Mouse (Mus musculus) kidney, adult 11 months (tissue): Measurements from ENCODE around the gene Eef1b2.
"Not testable (repeated sequence)": the region's sequence is repeated elsewhere in the genome, so short reads cannot be mapped to it uniquely, and the experiment has no call there.

Experiments
- DNase-seq: peaks from one replicate; pipeline ENCODE4 v3.0.0; 2022

Eef1b2 gene

DNA sequence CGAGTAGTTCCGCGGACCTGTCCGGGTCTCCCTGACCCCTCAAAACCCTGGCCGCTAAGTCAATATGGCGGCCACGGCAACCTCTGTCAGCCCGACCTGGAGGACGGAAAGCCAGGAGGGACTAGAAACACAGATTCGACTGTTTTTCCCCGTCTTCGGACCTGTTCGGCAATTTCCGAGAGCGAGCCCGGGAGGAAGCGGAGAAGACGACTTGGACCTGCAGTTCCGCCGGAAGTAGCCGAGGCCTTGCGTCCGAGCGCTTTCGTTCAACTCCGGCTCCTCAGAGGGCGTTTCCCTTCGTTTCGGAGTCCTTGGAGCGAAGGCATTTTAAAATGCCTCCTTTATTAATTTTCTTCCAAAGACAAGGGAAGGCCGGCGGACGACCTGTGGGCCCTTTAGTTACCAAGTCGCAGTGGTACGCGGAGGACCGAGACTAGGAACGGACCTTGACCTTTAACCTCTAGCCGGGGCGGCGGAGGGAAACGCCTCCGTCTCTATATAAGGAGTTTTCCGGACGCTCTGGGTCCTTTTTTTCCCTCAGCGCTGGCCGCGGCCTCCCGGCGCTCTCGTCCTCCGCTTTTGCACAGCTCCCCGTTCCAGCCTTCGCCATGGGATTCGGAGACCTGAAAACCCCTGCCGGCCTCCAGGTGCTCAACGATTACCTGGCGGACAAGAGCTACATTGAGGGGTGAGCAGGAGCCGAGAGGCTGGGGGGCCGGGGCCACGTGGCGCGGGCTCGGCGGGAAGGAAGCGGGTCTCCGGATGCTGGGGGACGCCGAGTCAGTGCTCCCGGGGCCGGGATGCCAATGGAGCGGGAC is at the start of gene Eef1b2, which contains the start of gene Ndufs1:
TSS of gene Eef1b2 (plus strand) at position 222 of the 818 bp plus-strand sequence.
TSS of gene Ndufs1 (minus strand) at position 230 of the 818 bp plus-strand sequence.
- peak; percentile 97 for DNase-seq

DNA sequence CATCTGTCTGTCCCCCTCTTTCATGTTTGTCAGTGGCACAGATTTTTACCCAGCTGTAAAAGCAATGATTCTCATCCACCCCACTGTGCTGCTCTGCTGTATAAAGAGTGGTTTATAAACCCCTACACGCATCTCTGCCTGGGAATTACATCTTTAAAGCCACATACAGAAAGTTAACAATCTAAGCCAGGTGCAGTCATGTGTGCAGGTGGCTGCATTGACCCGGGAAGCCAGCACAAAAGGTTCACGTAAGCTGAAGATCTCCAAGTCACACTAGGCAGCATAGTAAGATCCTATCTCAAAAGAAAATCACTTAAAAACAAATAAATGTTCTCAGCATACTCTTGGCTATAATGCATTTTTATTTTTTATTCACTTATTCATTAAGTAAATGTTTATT is 47.4 kb upstream of the Eef1b2 start:
- no peak for DNase-seq

DNA sequence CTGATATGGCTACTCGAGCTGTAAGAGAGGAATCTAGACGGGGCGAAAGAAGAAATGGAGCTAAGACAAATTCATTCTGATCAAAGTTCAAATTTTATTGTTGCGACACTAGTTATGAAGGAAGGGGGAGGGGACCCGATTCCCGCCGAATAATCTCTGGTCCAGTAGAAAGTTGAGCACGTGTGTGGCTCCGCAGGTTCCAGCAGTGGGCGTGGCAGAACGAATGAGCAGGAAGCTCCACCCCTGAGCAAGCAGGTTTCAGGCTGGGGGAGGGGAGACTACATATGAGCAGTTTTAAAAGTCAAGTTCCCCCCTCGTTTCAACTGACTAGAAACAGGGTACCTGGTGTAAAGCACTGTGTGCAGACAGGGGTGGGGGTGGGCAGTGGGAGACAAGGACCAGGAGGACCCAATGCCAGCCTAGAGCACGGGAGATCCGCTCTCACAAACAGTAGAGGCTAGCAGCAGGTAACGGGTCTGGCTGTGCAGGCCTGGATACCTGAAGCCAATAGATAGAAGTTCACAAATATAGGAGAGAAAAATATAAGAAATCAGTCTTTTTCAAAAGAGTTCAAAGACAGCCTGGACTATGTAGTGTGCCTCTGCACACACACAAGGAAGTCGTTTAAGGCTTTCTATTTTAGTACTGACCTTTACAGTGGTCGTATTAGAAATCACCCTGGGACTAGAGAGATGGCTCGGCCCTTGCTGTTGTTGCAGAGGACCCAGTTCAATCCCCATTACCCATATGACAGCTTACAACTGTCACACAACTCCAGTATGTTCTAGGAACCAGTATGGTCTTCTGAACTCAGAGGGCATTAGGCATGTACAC is 46.6 kb upstream of the Eef1b2 start:
- peak; percentile 63 for DNase-seq

GRCm38 (mm10) chr1:63130883-63131282 is 45.7 kb upstream of the Eef1b2 start:
- DNase-seq = no peak

GRCm38 (mm10) chr1:63131766-63132165 is 44.9 kb upstream of the Eef1b2 start:
- no peak for DNase-seq

DNA sequence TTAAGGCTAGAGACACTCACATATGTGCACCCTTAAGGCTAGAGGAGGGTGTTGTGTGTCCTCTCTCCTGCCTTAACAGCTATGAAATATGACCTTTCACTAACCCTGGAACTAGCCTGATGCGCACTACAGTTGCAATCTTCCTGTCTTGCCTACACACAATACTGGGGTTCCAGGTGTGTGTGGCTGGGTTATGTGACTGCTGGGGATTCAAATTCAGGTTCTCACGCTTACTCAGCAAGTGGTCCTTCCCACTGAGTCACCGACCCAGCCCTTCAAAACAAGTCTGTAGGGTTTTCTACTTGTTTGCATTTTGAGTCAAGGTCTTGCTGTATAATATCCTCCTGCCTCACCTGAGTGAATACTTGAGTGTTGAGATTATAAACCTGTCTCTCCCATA is 42.1 kb upstream of the Eef1b2 start:
- DNase-seq = no peak

- no peak for DNase-seq
These were observed 38.7 kb upstream of the Eef1b2 start for GRCm38 (mm10) chr1:63137971-63138370.

- DNase-seq = peak; percentile 11
These were observed 38.0 kb upstream of the Eef1b2 start for GRCm38 (mm10) chr1:63138586-63138985.

GRCm38 (mm10) chr1:63140231-63140630 is 36.4 kb upstream of the Eef1b2 start:
- DNase-seq = no peak

GRCm38 (mm10) chr1:63168638-63169037 is 8.0 kb upstream of the Eef1b2 start:
- no peak for DNase-seq

DNA sequence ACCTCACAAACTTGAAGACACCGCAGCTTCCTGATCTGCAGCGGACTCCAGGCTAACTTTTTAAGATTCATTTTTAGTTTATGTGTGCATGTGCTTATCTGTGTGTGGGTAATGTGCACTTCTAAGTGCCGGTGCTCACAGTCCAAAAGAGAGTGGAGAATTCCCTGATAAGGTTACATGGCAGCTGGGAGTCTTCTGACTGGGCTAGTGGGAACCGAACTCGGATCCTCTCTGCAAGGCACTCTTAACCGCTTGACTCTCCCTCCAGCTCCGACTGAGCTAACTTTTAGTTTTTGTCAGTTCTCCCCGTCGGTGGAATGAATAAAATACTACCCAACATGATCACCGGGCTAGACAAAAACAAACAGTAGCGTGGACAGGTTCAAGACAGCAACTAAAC is 772 bp upstream of the Eef1b2 start:
- no peak for DNase-seq

- DNase-seq = no peak
These were observed 394 bp upstream of the Eef1b2 start for GRCm38 (mm10) chr1:63176259-63176603.

- DNase-seq = no peak
These were observed 1.7 kb downstream of the Eef1b2 start for GRCm38 (mm10) chr1:63178308-63178707.

DNA sequence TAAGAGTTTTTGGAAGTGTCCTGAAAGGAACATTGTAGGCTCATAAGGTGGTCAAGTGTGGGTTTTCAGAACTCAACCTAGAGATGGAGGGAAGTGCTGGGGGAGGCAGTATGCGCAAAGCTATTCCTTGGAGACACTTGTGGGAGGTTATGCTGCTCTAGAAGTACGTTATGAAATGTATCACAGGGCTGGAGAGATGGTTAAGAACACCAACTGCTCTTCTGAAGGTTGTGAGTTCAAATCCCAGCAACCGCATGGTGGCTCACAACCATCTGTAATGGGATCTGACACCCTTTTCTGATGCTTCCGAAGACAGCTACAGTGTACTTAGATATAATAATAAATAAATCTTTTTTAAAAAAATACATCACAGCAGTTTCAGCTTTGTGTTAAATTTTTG is 3.5 kb downstream of the Eef1b2 start:
- no peak for DNase-seq

DNA sequence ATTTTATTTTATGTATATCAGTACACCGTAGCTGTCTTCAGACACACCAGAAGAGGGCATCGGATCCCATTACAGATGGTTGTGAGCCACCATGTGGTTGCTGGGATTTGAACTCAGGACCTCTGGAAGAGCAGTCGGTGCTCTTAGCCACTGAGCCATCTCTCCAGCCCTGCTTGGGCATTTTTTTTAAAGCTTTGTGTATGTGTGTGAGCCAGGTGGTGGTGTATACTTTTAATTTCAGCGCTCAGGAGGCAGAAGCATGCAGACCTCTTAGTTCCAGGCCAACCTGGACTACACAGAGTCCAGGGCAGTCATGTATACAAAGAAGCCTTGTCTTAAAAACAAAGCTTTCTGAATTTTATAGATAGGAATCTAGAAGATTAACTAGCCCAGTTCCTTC is 4.0 kb downstream of the Eef1b2 start:
- DNase-seq = not testable (repeated sequence)

DNA sequence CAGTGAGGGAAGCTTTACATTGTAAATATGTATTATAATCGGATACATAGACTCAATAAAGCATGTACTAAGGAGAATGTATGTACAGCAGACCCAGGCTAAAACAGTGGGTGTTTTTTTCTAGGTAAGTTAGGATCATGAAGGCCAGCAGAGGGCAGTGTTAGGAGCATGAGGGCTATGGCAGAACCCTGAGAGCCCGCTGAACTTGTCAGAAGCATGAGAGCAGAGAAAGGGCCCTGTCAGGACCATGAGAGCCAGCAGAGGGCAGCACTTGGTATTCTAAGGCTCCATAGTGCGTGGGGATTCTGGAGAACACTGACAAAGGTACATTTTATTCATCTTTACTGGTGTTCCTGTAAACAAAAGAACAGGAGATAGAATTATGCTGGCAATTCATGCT is 4.4 kb downstream of the Eef1b2 start:
- DNase-seq = peak; percentile 92

- no peak for DNase-seq
These were observed 4.9 kb downstream of the Eef1b2 start for GRCm38 (mm10) chr1:63181480-63181879.

GRCm38 (mm10) chr1:63182212-63182611 is 5.6 kb downstream of the Eef1b2 start:
- DNase-seq = peak; percentile 43

GRCm38 (mm10) chr1:63182636-63183270 is 6.1 kb downstream of the Eef1b2 start:
- DNase-seq = no peak

DNA sequence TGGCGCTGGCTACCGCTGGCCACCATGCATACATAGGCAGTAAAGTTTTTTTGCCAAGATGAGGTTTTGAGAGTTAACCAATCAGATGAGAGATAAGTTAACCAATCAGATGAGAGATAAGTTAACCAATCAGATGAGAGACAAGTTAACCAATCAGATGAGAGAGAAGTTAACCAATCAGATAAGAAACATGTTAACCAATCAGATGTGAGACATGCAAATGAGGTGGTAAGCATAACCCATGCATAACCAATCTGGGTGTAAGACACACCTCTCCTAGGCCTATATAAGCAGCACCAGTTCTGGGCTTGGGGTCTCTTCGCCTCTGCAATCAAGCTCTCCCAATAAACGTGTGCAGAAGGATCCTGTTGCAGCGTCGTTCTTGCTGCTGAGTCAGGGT is 8.8 kb downstream of the Eef1b2 start:
- DNase-seq = not testable (repeated sequence)

GRCm38 (mm10) chr1:63188536-63188935 is 11.9 kb downstream of the Eef1b2 start:
- no peak for DNase-seq

- DNase-seq = peak; percentile 27
These were observed 14.2 kb downstream of the Eef1b2 start for GRCm38 (mm10) chr1:63190851-63191250.

GRCm38 (mm10) chr1:63192306-63193065 is 15.9 kb downstream of the Eef1b2 start:
- no peak for DNase-seq
